Mouse (Mus musculus): Measurements from ENCODE around the gene Gba.

Gene Gba

DNA sequence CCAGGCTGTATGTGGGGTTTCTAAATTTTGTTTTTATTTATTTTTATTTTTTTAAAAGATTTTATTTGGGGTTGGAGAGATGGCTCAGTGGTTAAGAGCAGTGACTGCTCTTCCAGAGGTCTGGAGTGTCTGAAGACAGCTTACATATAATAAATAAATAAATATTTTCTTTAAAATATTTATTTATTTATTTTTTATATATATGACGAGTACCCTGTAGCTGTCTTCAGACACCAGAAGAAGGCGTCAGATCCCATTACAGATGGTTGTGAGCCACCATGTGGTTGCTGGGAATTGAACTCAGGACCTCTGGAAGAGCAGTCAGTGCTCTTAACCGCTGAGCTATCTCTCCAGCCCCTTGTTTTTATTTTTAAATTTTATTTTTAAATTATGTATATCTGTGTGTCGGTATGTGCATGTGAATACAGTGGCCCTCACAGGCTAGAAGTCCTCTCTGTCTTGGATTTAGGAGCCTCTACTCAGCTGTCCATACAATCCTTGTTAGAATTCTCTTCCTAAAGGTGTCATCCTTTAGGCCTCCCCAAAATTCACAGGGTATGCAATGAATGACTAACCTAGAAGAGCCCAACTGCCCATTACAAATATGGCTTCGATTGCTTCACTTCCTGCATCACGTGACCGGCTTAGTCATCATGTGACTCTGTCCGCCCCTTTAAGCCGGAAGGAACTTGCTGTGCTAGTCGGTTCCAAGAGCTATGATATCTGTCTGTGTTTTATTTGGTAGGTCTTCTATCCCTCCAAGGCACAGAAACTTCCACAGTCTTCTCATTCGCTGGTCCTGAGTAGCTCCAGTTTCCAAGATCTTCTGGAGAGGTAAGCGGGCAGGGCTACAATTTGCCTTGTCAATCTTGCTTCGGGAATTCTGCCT, at the start of gene Gba:
Gba (plus strand) TSS at position 676 of the 889 bp plus-strand sequence.
- no peak for TF ChIP-seq GATA4 (IDR thresholded peaks at IDR 0.05; ENCODE audit: insufficient replicate concordance, low read length)

DNA sequence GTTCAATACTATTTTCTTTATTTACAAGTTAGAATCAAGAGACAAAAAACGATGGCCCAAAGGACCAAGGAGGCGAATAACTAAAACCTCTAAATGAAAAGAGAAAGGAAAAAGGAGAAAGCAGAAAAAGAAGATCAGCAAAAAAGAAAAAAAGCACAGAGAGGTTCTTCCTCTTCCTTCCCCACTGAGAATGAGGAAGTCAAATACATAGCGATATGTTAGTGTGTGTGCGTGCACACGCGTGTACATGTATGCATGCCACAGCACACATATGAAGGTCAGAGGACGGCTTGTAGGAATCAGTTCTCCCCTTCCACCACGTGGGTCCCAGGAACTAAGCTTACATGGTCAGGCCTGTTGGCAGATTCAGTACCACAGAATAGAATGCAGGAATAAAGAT, 45.8 kb upstream of the Gba start:
- TF ChIP-seq GATA4 (IDR thresholded peaks at IDR 0.05; ENCODE audit: insufficient replicate concordance, low read length) = no peak

DNA sequence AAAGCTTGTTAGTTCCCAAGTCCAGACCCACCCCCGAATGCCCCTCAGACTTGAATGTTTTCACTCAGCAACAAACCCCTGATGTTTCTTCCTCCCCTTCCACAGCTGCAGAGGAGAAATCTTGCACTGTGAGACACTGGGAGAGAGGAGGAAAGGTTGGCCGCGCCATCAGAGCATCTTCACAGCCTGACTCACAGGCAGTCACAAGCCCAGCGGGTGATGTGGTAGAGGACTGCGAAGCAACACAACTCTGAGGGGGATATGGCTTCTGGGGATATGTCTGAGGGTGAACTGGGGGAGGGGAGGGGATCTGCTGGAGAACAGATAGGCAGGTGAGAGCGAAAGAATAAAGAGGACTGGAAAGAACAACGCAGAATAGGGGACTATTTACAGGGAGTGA, 44.1 kb upstream of the Gba start:
- TF ChIP-seq GATA4 (IDR thresholded peaks at IDR 0.05; ENCODE audit: insufficient replicate concordance, low read length) = no peak

DNA sequence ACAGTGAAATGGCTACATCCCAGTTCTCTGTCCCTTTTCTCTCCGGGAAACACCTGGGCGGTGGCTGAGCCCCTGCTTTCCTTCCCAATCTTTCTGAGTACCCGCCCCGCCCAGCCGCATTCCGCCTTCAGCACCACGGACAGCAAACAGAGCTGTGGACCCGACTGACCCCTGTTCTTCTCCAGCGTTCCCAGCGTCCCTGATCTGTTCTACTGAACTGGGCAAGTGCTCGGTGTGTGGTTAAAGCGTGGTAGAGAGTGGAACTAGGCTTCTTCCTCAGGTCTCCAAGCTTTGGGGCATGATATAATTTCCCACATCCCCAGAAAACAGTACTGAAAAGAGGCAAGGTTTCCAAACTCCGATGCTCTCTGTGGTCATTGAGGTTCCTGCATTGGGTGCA, 43.5 kb upstream of the Gba start:
- TF ChIP-seq GATA4 (IDR thresholded peaks at IDR 0.05; ENCODE audit: insufficient replicate concordance, low read length) = no peak

DNA sequence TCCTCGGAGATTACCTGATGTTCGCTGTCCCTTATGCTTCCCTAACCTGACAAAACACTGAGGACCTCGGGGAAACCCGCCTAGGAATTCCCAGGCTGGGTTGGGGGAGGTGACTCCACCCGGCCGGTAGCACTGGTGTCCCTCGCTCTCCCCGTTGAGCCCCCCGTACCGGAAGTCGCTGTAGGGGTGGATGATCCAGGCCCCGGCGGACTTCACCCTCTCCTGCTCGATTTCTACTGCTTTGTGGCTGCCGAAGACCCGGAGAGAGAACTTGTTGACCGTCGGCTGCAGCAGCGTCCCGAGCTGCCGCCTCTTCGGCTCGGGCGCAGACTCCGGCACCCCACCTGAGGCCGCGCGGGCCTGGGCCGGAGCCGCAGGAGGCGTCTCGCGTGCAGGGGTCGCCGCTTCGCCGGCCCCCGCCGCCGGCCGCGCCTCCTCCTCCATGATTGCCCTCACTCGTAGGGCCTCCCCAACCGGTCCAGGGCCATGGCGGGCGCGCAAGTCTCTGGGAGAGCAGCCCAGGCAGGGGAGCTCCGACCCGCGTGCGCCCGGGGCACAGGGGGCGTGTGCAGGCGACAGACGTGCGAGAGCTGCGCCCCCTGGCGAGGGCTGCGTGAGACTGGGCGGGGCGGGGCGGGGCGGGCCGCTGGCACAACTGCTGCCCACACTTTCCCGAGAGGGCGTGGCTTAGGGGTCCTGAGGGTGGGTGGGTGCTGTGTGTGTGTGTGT, 42.9 kb upstream of the Gba start, which contains the start of gene Hcn3:
Hcn3 (minus strand) TSS at position 581 of the 729 bp plus-strand sequence.
- TF ChIP-seq GATA4 (IDR thresholded peaks at IDR 0.05; ENCODE audit: insufficient replicate concordance, low read length) = no peak

DNA sequence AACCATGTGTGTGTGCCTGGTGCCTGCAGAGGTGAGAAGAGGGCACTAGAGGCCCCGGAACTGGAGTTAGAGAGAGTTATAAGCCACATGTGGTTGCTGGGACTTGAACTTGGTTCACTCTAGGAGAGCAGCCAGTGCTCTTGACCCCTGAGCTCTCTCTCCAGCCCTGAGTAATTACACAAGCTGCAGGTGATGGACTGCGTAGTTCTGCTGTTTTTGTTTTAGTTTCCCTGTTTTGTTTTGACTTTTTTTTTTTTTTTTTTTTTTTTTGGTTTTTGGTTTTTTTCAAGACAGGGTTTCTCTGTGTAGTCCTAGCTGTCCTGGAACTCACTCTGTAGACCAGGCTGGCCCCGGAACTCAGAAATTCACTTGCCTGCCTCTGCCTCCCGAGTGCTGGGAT, 40.9 kb upstream of the Gba start:
- no peak for TF ChIP-seq GATA4 (IDR thresholded peaks at IDR 0.05; ENCODE audit: insufficient replicate concordance, low read length)

DNA sequence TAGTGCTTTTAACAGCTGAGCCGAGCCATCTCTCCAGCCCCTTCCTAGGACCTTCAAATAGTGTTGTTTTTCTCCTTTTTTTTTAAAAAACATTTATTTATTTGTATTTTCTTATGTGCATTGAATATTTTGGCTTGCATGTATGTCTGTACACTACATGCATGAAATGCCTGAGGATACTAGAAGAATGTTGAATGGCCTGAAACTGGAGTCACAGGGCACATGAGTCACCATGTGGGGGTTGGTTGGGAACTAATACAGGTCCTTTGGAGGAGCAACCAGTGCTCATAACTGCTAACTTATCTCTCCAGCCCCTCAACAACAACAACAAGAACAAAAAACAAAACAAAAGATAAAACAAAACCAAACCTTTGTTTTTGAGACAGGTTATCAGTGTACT, 39.6 kb upstream of the Gba start:
- no peak for TF ChIP-seq GATA4 (IDR thresholded peaks at IDR 0.05; ENCODE audit: insufficient replicate concordance, low read length)

DNA sequence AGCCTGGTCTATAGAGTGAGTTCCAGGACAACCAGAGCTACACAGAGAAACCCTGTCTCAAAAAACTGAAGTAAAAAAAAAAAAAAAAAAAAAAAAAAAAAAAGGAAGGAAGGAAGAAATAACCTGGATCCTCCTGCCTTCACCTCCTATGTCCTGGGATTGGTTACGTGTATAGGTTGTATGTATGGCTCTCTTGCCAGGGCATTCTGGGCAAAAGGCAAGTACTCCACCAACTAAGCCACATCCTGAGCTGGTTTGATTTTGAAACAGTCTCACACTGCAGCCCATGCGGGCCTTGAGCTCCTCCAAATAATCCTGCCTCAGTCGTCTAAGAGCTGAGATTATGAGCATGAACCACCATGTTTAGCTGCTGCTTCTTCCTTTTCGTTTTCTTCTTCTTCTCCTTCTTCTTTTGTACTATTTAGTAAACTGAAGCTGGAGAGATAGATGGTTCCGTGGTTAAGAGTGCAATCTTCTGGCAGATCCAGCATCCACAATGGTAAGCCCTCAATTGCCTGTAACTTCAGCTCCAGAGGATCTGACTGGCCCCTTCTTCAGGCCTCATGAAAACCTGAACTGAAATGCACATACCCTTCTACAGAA, 39.0 kb upstream of the Gba start:
- no peak for TF ChIP-seq GATA4 (IDR thresholded peaks at IDR 0.05; ENCODE audit: insufficient replicate concordance, low read length)

DNA sequence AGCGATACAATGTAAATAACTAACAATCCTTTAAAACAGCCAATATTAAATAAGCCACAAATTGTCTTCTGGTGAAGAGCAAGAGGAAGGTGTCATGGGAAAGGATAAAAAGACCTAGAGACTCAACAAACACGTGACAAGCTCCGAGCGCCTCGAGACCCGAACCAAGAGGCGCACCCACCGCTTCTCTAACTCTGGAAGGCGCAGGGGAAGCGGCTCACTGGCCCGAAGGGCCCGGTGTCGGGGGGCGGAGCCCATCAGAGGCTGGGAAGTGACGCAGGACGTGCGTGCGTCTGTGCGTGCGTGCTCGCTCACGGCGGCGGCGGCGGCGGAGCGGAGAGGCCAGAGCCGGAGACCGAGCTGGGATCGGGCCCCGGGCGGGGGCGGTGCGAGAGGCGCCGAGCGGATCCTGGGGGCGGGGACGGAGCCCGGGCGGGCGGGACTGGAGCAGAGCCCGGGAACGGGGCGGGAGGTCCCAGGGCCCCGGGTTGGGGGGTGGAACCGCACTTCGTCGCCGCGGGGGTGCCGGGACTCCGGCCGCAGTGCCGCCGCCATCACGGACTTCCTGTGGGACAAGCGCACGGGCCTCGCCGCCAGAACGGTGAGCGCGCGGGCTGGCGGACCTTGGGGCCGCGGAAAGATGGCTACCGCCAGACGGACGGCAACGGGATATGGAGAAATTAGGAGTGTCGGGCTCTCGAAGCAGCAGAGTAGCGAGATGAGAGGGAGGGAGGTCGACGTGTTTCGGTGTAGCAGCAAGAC, 38.0 kb upstream of the Gba start, which contains the start of gene Clk2:
Clk2 (plus strand) TSS at position 290 of the 762 bp plus-strand sequence.
- TF ChIP-seq GATA4 (IDR thresholded peaks at IDR 0.05; ENCODE audit: insufficient replicate concordance, low read length) = no peak

DNA sequence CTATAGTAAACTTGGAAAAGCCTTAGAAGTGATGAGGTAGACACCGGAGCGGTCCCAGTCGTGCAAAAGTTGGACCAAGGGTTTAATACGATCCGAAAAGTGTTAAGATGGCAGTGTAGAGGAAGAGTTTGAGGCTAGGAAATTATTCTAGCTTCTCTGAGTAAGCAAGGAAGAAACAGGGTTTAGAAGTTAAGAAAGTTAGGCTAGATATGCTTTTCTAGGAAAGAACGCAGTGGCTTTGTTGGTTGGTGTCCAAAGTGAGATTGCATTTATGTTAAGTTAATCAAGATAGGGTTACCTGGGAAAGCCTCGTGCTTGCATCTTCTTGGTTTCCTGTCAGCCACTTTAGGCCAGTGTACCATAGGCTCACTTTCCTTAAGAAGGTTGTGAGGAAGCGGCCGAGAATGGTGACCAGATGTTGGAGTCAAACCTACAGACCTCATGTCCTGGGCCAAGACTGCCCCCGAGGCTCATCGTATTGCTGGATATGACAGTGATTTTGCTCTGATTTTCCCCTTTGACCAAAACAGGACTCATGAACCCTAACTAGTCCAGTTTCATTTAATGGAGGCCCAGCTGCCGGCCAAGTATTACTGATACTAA, 37.4 kb upstream of the Gba start:
- no peak for TF ChIP-seq GATA4 (IDR thresholded peaks at IDR 0.05; ENCODE audit: insufficient replicate concordance, low read length)

DNA sequence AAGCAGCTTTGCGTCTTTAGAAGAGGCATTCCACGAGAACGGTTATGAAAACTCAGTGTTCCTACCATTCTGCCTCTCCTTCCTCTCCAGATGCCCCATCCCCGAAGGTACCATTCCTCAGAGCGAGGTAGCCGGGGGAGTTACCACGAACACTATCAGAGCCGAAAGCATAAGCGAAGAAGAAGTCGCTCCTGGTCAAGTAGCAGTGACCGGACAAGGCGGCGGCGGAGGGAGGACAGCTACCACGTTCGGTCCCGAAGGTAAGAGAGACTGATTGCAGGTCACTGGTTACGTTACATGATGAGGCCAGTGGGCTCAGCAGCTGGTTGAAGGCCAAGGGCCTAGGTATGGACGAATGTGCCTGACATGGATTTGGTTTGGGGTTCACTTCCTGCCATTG, 35.8 kb upstream of the Gba start:
- TF ChIP-seq GATA4 (IDR thresholded peaks at IDR 0.05; ENCODE audit: insufficient replicate concordance, low read length) = no peak

DNA sequence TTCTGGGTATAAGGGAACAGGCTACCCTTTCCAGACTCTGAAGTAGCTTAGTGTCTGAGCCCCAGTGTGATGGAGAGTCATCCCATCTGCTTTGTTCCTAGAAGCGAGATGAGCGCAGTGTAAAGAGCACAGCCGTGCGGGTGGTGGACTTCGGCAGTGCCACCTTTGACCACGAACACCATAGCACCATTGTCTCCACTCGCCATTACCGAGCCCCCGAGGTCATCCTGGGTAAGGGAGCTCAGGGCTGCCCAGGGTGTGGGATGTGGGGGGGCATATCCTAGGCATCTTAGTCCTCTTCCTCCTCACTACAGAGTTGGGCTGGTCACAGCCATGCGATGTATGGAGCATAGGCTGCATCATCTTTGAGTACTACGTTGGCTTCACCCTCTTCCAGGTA, 27.9 kb upstream of the Gba start:
- no peak for TF ChIP-seq GATA4 (IDR thresholded peaks at IDR 0.05; ENCODE audit: insufficient replicate concordance, low read length)

DNA sequence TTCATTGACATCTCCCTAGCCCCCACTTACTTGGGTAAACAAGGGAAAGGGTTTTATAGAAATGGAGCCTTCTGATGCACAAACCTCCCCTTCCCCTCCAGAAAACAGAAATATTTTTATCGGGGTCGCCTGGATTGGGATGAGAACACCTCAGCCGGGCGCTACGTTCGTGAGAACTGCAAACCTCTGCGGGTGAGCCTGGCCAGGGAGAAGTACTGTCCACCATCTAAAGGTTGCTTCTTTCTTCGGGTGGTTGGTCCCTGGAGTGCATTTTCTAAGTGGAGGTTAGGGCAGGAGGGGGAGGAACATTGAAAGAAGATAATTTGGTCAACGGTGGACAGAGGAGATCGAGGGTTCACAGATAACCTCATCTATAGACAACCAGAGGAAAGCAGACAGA, 27.2 kb upstream of the Gba start:
- TF ChIP-seq GATA4 (IDR thresholded peaks at IDR 0.05; ENCODE audit: insufficient replicate concordance, low read length) = no peak

DNA sequence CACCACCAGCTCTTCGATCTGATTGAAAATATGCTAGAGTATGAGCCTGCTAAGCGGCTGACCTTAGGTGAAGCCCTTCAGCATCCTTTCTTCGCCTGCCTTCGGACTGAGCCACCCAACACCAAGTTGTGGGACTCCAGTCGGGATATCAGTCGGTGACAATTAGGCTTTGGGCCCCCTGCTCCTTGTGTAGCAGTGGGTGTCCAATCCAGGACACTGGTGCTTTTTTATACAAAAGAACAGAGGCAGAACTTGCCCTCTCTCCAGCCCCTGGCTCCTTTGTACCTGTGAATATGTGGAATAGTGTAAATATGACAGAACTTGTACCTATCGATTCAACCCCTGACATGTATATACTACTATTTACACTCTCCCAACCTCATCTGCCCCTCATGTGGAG, 26.3 kb upstream of the Gba start:
- TF ChIP-seq GATA4 (IDR thresholded peaks at IDR 0.05; ENCODE audit: insufficient replicate concordance, low read length) = no peak
